Mouse (Mus musculus): ENCODE results near the gene Zfp597.

GRCm38 (mm10) chr16:3871815-3872214, 12.5 kb downstream of the Zfp597 start:
- no peak for TF ChIP-seq CTCF (IDR thresholded peaks at IDR 0.05; ENCODE audit: low read depth)
- TF ChIP-seq EP300 (IDR thresholded peaks at IDR 0.05; ENCODE audit: low read depth): no peak

All from liver, embryonic 14.5 days (tissue).